Mouse (Mus musculus) heart, postnatal 0 days (tissue): ENCODE measurements around the gene Phldb3. TPM values are rescaled to one million over a fixed set of nuclear protein-coding genes. Genes with fewer than 3 reads are reported as not detected.

Experiments used
- ATAC-seq: fragments of 200-750 bp; cut with Nextera tagmentation; 2 replicates; pipeline ENCODE4 v1.8.0; 2017; ENCODE audit warnings: low read depth, moderate number of reproducible peaks, moderate library complexity; ENCODE audit not compliant: insufficient read depth
- DNase-seq: peaks from one replicate; pipeline ENCODE4 v3.0.0-alpha.2; 2016; ENCODE audit warnings: low spot score
- H3K27ac ChIP-seq: fragments of 300-500 bp; sonication (generic); 2 replicates; pipeline ENCODE4 v1.5.1; 2014; ENCODE audit warnings: low read depth, mild to moderate bottlenecking
- H3K27me3 ChIP-seq: fragments of 300-500 bp; sonication (generic); 2 replicates; pipeline ENCODE4 v1.6.1; 2014; ENCODE audit warnings: low read length, mixed read lengths; ENCODE audit not compliant: control insufficient read depth, insufficient read depth
- H3K36me3 ChIP-seq: fragments of 300-500 bp; sonication (generic); replicated peaks from 2 replicates; pipeline ENCODE4 v1.6.1; 2014; ENCODE audit warnings: low read length, mixed read lengths; ENCODE audit not compliant: control insufficient read depth, insufficient read depth
- H3K4me1 ChIP-seq: fragments of 300-500 bp; sonication (generic); 2 replicates; pipeline ENCODE4 v1.6.1; 2014; ENCODE audit warnings: antibody characterized with exemption; ENCODE audit not compliant: control insufficient read depth, insufficient read depth
- H3K4me2 ChIP-seq: fragments of 300-500 bp; sonication (generic); 2 replicates; pipeline ENCODE4 v1.6.1; 2014; ENCODE audit warnings: low read depth, mild to moderate bottlenecking, low read length, moderate library complexity
- H3K4me3 ChIP-seq: fragments of 300-500 bp; sonication (generic); 2 replicates; pipeline ENCODE4 v1.5.1; 2014; ENCODE audit warnings: low read depth, low read length
- H3K9ac ChIP-seq: fragments of 300-500 bp; sonication (generic); replicated peaks from 2 replicates; pipeline ENCODE4 v1.6.1; 2014; ENCODE audit warnings: low read depth, low read length, mixed read lengths
- H3K9me3 ChIP-seq: fragments of 300-500 bp; sonication (generic); replicated peaks from 2 replicates; pipeline ENCODE4 v1.6.1; 2016; ENCODE audit warnings: low read length; ENCODE audit not compliant: control insufficient read depth
- CTCF ChIP-seq: IDR thresholded peaks from 2 replicates; pipeline ENCODE4 v1.5.1; 2016; ENCODE audit warnings: antibody characterized with exemption, control low read depth, low read depth
- EP300 ChIP-seq: IDR thresholded peaks from 2 replicates; pipeline ENCODE4 v1.6.1; 2016; ENCODE audit warnings: antibody characterized with exemption, low read depth
- WGBS: fragments of 180-500 bp; shearing (Covaris S2); extraction: QIAGEN DNeasy Blood & Tissue Kit; methylation state at CpG from one replicate; pipeline ENCODE4 v1.1.7; 2014; 5-methylcytosine and 5-hydroxymethylcytosine counted together
- polyA plus RNA-seq: library from polyadenylated mRNA; unstranded; fragments of >200 nt; fragmentation: Nextera tagmentation; extraction: Ambion mirVana; gene quantifications from 2 replicates; pipeline ENCODE4 v1.2.1, GENCODE M21; 2015
- total RNA-seq: library from RNA; depleted of rRNA; stranded (reverse); fragments of >200 nt; gene quantifications from 2 replicates; pipeline ENCODE4 v1.2.3, GENCODE M21; 2014; ENCODE audit warnings: low replicate concordance

The Phldb3 gene
- total and polyA plus RNA-seq, 2 experiments from 2014 or later, result not detected

DNA sequence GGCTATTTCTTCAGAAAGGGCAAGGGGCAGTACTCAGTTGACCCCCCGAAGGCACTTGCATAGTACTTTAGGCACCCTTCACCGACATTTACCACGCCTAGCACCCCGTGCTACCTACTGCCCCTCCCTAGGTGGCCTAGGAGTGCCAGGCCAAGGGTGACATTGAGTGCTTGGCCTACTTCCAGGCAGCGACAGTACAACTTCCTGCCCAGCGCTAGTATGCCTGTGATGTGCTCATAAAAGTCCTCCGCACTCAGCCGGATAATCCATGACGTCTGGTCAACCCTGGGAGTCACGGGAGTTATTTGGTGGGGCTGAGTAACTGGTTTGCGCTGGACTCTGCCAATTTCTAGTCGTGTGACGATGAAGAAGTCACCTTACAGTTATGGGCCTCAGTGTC is 22.2 kb upstream of the Phldb3 start:
- DNase-seq, result no peak
- Histone ChIP-seq H3K9ac (no peak overlapping the region), H3K9me3 (no peaks in the 10 kb centered on the region), H3K4me2 (no peak overlapping the region), H3K27ac (no peak overlapping the region), H3K27me3 (peaks cover 27% of the 10 kb centered on the region), H3K4me3 (no peak overlapping the region), H3K36me3 (no peaks in the 10 kb centered on the region), H3K4me1 (peaks cover 2% of the 10 kb centered on the region; the same call in 1 of the 2 replicates)
- peak; percentile 43; the same call in 1 of the 2 replicates for ATAC-seq
- TF ChIP-seq EP300, result no peak
- TF ChIP-seq CTCF, result no peak
- 57% methylated on average over 13 of the region's 13 CpGs for WGBS

DNA sequence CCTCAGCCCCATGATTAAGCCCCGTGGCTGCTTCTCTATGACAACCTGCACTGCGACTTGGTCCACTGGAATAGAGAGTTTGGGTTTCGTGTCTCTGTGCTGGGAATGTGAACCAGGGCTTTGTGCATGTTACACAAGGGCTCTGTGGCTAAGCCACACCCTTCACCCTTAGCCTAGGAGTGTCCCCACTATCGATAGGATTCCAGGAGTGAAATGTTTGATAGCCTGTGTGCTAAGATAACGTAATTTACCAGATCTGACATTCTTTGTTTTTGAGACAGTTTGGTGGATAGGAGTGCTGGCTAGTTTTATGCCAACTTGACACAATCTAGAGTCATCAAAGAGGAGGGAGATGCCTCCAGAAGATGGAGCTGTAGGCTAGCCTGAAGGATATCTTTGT is 18.8 kb upstream of the Phldb3 start:
- H3K27me3 ChIP-seq, result peaks cover 6% of the 10 kb centered on the region
- H3K4me3 ChIP-seq, result no peak overlapping the region
- H3K36me3 ChIP-seq, result no peaks in the 10 kb centered on the region
- ATAC-seq, result no peak
- no peak overlapping the region for H3K27ac ChIP-seq
- 68% methylated on average over 5 of the region's 5 CpGs for WGBS
- H3K4me1 ChIP-seq, result peaks cover 5% of the 10 kb centered on the region; the same call in 1 of the 2 replicates
- H3K9ac ChIP-seq, result no peak overlapping the region
- DNase-seq, result no peak
- no peak overlapping the region for H3K4me2 ChIP-seq
- TF ChIP-seq EP300 (no peak), CTCF (no peak)
- H3K9me3 ChIP-seq, result no peaks in the 10 kb centered on the region

DNA sequence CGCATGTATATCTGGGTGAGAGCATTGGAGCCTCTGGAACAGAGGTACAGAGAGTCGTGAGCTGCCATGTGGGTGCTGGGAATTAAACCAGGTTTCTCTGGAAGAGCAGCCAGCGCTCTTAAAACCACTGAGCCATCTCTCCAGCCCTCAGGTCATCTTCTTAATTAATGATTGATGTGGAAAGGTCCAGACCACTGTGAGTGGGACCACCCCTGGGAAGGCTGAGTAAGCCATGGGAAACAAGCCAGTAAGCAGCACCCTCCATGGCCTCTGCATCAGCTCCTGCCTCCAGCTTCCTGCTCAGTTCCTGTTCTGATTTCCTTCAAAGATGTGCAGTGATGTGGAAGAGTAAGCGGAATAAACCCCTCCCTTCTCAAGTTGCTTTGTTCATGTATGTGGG is 18.4 kb upstream of the Phldb3 start:
- Histone ChIP-seq H3K27ac (no peak overlapping the region), H3K9ac (no peak overlapping the region), H3K27me3 (peaks cover 2% of the 10 kb centered on the region), H3K36me3 (no peaks in the 10 kb centered on the region), H3K4me1 (peaks cover 5% of the 10 kb centered on the region; the same call in 1 of the 2 replicates), H3K9me3 (no peaks in the 10 kb centered on the region), H3K4me2 (no peak overlapping the region), H3K4me3 (no peak overlapping the region)
- DNase-seq, result no peak
- TF ChIP-seq CTCF (no peak), EP300 (no peak)
- ATAC-seq, result no peak
- 63% methylated on average over 4 of the region's 4 CpGs for WGBS

DNA sequence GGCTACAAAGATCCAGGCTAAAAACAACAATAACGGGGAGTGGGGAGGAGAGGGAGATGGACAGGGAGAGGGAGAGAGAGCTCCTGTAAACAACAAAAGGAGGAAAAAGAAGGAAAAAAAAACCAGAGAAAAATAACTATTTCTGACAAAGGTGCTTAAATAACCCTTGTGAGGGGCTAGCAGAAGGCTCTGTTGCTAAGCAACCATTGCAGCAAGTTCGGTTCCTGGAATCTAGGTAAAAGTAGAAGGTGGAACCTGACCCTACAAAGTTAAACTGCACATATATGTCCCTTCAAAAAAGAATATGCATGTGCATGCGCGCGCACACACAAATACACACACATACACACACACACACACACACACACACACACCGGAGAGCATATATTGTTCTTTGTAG is 17.8 kb upstream of the Phldb3 start:
- no peak overlapping the region for H3K4me3 ChIP-seq
- H3K4me2 ChIP-seq, result no peak overlapping the region
- H3K36me3 ChIP-seq, result no peaks in the 10 kb centered on the region
- H3K27ac ChIP-seq, result no peak overlapping the region
- H3K4me1 ChIP-seq, result peaks cover 5% of the 10 kb centered on the region; the same call in 1 of the 2 replicates
- H3K27me3 ChIP-seq, result no peaks in the 10 kb centered on the region
- H3K9me3 ChIP-seq, result no peaks in the 10 kb centered on the region
- no peak overlapping the region for H3K9ac ChIP-seq
- DNase-seq, result no peak
- no peak for ATAC-seq
- TF ChIP-seq EP300 (no peak), CTCF (no peak)
- 88% methylated on average over 6 of the region's 6 CpGs for WGBS

DNA sequence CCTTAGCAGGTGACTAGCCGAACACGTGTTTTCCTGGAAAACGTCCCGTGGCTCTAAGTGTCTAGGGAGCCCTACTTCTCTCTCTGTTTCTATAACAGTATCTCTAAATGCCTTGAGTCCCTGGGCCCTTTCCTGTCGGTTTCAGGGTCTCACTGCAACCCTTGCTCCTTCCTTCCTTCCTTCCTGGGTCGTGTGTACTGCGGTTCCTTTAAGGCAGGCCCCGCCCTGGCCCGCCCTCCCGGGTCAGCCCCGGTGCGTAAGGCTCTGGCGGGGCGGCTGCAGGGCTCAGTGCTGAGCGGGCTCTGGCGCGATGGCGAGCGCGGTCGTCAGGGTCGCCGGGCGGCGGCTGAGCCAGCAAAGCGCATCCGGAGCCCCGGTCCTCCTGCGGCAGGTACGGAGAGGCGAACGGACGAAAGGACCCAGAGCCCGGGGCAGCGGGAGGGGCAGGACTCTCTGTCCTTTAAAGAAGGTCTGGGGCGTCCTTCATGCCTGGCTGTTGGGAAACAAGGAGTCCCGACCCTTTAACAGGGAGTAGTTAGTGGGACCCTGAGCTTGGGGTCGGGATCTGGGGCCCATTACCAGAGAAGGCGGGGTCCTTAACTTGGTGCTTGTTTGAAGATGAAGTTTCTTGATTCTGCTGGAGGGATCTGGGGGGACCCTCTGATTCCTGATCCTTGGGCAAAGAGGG is 16.8 kb upstream of the Phldb3 start:
- WGBS, result 1% methylated on average over 38 of the region's 39 CpGs
- ATAC-seq (peak; percentile 90), DNase-seq (peak; percentile 51)
- peaks cover 5% of the 10 kb centered on the region; the same call in 1 of the 2 replicates for H3K4me1 ChIP-seq
- H3K9ac ChIP-seq, result peak overlapping the region; percentile 62
- H3K27me3 ChIP-seq, result no peaks in the 10 kb centered on the region
- H3K4me2 ChIP-seq, result peak overlapping the region; percentile 86
- no peaks in the 10 kb centered on the region for H3K36me3 ChIP-seq
- H3K4me3 ChIP-seq, result peak overlapping the region; percentile 75
- H3K27ac ChIP-seq, result no peak overlapping the region
- TF ChIP-seq EP300, result no peak
- no peak for TF ChIP-seq CTCF
- no peaks in the 10 kb centered on the region for H3K9me3 ChIP-seq
